Mouse (Mus musculus) thymus, adult 2 months (tissue): Measurements from ENCODE around the gene 4930404H24Rik.

ENCODE experiments used
- CTCF ChIP-seq: fragments of 200-500 bp; IDR thresholded peaks from 2 replicates; pipeline ENCODE4 v1.5.1; 2012; ENCODE audit warnings: mild to moderate bottlenecking, control low read depth, low read length, moderate library complexity, borderline replicate concordance; ENCODE audit not compliant: control insufficient read depth, poor library complexity, insufficient read depth; ENCODE audit errors: extremely low read depth
- POLR2A ChIP-seq: fragments of 200-500 bp; IDR thresholded peaks from 2 replicates; pipeline ENCODE4 v1.6.1; 2012; ENCODE audit warnings: mild to moderate bottlenecking, low read length, control low read depth, moderate library complexity; ENCODE audit not compliant: control insufficient read depth, poor library complexity, insufficient read depth; ENCODE audit errors: extremely low read depth

DNA sequence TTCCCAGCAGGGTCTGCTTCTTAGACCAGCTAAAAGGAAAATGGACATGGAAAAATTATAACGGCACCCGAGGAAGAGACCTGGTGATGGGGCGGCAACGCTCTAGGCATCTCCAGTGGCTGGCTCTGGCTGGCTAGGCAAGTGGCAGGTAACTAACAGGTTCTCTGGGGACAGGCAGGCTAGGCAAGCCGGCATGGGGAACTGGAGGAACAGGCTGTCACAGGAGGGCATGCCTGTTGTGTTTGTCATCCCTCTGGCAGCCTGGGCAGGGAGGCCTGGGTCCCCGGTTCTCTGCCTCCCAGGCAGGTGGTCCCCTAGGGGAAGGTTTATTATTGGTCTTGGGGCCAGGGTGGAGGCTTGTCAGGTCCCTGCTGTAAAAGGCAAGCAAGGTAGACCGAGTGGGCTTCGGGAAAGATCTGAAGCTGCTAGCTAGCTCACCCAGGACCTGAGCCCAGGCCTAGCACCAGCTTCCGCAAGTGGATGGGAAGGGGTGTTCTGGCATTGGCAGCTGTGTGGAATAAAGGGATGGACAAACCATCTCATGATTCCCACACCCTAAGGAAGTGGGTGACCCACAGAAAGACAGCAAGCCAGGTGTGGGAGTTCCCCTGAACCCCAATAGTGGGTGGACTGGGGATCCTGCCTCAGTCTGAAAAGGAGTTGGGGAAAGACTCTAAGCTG lies 34.4 kb downstream of the 4930404H24Rik start:
- TF ChIP-seq CTCF (no peak), POLR2A (no peak)
